Mouse (Mus musculus): Measurements from ENCODE around the gene Plekho1.
A peak's percentile ranks its signal among the peaks of the same experiment; 100 is the strongest.

The Plekho1 gene

DNA sequence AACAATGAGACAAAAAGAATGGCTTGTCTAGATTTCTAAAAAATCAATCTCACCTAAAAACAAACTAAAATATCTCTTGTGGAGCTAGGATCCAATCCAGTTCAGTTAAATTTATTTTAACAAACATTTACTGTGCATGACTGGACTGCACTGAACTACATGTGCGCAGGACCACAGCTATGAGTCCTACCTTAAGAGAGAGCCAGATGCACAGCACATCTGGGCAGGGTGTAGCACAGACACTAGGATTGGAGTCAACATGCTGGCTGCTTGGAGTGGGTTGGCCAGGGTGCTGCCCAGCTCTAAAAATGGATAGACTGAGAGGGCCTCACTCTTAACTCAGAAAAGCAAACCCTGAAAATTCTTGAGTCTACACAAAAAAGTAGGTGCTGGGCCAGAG is 5.8 kb upstream of the Plekho1 start:
- no peak for DNase-seq

GRCm38 (mm10) chr3:96000921-96001501 is 5.2 kb upstream of the Plekho1 start:
- DNase-seq: peak; percentile 20

DNA sequence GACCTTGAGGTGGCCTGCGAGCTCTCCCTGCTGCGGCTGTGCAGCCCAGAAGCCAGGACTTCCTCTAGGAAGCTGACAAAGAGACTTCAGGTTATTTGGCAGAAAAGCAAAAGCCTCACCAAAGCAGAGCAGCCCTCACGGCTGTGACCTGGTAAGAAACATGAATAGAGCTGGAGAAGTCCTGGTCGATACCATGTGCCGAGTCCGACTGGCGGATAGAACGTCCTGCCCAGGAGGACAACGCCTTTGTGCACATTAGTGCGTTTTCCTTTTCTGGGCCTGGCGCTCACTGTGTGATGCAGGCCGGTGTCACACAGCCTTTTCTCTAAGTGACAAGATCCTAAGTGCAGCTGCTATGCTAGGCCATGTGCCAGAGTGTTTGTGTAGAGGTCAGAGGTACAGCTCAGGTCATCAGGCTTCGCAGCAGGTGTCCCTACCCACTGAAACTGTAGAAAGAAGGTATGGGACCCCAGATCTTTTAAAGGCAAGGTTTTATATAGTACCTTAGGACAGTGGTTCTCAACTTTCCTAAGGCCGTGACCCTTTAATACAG is 4.4 kb upstream of the Plekho1 start:
- DNase-seq: peak; percentile 19

- no peak for DNase-seq
Measured at GRCm38 (mm10) chr3:95999308-96000079, 3.7 kb upstream of the Plekho1 start.

GRCm38 (mm10) chr3:95997203-95997721 is 1.5 kb upstream of the Plekho1 start:
- DNase-seq: peak; percentile 30

- DNase-seq: no peak
Measured at GRCm38 (mm10) chr3:95996451-95997073, 761 bp upstream of the Plekho1 start.

DNA sequence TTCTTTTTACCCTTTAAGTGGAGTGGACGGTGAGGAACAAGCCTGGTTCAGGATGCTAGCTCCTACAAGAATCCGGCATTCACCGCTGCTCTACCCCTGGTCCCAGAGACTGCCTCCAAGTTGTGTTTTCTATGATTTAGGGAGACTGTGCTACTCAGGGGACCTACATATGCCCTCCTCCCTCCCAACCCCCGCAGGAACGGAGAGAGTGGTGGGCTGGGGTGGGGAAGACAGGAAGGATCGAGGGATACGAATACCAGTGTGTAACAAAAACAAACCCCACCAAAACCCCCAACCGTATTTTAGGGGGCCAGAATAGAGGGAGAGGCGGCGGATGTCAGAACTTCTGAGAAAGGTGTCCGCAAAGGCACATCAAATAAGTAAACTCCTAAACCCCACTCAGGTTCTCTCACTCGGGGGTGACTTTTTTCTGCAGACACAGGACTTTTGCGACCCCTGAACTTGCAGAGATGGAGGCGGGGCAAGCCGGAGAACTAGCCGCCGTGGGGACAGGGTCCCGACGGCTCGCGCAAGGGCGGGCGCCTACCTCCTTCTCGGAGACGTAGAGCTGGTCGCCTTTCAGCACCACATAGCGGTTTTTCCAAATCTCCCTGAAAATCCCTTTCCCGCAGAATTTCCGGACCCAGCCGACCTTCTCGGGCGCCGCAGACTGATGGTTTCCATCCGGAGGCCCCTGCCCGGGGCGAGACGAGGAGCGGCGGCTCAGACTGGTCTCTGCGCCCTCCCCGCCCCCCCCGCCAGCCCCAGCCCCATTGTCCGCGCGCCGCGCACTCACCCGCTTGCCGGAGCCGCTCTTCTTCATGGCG is 613 bp downstream of the Plekho1 start:
- peak; percentile 24 for DNase-seq

- peak; percentile 32 for DNase-seq
Measured at GRCm38 (mm10) chr3:95994381-95994846, 1.4 kb downstream of the Plekho1 start.

GRCm38 (mm10) chr3:95993881-95994280 is 1.9 kb downstream of the Plekho1 start:
- peak; percentile 75 for DNase-seq

DNA sequence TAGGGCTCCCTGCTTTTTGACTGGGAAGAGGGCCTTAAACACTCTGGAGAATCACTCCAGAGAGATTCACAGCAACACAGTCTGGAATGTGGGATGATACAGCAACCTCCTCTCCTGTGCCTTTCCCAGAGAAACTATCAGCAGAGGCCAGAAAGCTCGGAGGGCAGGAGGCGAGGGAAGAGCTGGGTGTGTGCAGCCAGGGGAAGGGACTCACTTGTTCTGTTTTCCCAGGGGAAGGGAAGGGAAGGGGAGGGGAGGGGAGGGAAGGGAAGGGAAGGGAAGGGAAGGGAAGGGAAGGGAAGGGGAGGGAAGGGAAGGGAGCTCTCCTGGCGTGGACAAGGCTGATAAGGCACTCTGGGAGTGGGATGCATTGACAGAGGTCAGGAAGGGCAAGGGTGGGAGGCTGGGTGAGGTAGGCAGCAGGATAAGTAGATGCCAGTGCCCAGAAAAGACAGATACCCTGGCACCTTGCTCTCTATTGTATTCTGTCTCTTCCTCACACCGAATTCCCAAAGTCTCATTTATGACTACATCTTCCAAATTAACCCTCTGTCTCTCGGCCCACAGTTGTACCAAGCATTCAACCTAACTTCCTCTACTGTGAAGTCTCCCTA is 2.7 kb downstream of the Plekho1 start:
- peak; percentile 14 for DNase-seq

DNA sequence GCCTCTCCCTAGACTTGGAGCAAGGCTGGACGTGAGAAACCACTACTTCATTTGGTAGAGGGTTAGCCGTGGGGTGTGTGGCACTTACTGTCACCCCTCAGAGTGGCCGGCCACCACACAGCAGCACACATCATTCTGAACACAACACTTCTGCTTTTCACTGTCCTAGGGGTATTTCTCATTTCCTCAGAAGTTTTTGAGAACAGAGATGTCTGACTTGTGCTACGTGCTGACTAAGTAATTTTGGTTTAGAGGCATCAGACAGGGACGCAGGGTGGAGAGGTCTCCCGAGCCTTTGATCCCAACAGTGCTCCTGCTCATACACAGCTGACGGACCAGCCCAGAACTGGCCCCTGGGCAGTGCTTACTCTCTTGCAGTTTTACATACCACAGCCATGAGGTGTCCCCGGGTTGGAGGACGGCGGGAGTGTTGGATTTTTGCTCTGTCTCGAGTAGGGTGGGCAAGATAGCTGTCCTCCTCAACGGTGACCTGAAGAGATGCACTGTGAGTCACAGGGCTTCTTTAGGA is 5.3 kb downstream of the Plekho1 start:
- peak; percentile 16 for DNase-seq

GRCm38 (mm10) chr3:95988969-95989368 is 6.8 kb downstream of the Plekho1 start:
- peak; percentile 53 for DNase-seq

DNA sequence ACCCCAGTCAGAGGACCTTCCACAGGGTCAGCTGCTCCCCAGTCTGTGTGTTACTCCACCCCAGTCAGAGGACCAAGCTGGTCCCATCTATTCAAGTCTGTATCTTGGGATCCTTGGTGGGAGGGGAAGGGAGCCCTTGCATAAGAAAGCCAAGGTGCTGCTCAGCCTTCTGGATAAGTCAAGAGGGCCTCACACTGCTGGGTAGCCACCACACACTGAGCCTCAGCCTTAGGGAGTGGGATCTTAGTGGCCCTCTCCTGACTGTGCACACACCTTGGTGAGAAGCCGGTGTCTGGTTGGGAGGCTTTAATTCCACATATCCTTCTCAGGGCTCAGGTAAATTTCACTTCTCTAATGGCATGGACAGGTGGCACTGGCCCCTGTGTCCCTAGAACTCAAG is 7.7 kb downstream of the Plekho1 start:
- no peak for DNase-seq

DNA sequence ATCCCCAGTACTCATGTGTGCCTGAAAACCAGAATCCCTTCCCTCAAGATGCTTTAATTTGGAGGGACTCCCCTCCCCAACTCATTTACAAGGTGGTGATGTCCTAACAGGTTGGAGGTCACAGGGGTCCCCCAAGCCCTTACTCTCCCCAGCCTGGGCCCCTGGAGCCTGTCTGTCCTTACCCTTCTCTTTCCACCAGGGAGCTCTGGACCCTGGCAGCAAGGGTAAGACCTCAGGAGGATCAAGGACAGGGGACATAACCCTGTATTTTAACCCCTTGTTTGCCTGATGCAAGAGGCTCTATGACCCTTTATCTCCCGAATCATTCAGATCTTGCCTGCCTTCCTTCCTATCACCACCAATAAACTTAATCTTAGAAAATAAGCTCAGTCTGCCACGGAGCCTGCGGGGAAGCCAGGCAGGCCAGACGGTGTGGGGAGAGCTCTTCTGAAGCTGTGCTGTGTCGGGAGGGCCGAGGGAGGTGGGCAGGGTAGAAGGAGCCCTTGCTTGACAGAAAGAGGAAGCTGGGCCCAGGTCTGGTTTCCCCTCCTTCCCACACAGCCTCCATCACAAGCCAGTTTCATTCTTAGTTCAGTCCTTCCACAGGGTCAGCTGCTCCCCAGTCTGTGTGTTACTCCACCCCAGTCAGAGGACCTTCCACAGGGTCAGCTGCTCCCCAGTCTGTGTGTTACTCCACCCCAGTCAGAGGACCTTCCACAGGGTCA is 8.3 kb downstream of the Plekho1 start:
- peak; percentile 24 for DNase-seq

- DNase-seq: no peak
Measured at GRCm38 (mm10) chr3:95986984-95987383, 8.8 kb downstream of the Plekho1 start.

GRCm38 (mm10) chr3:95986001-95986622 is 9.7 kb downstream of the Plekho1 start:
- DNase-seq: peak; percentile 25

DNA sequence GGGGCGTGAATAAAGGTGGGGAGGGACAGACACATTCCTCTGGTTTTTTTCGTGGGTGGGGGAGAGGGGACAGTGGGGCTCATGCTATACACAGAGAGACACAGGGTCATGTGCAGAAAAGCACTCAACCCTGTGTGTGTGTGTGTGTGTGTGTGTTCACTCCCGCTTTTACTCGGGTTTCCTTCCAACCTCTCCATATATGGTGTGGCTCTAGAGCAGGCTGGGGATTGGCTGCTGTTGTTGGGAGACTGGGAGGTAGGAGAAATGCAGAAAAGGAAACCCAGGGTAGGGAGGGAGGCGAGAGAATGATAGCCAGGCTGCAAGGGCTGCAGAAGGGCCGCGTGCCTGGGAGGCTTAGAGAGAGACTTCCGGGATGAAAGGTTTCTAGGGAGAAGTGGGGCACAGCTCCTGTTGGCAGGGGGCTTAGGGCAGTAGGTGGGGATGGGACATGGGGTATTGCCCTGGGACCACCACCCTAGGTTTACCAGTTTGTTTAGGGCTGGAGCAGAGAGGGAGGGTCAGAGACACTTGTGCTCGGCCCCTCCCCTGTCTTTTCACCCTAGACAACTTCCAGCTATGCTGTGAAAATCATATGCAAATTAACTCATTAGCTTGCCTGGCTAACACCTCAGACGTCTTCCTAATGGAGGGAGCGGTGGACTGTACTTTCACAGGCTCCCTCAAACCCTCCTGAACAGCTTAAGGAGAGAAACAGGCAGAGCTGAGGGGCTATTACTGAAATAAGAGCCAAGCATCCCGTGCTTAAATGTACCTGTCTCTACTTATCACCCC is 10.4 kb downstream of the Plekho1 start:
- peak; percentile 58 for DNase-seq

DNA sequence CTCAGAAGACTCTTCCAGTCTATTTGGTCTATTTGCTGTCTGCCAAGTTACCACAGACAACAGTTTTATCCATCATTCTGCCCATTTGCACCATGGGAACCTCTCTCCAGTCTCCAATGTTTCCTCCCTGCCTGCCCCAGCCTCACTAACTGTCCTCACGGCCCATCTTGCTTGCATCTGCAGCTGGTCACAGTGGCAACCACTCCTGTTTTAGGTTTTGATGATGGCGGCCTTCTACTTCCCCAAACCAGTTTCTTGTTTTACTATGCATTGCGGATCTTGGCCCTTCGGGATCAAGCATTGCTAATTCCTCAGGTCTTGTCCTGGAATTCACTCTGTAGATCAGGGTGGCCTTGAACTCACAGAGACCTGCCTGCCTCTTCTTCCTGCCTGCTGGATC is 13.7 kb downstream of the Plekho1 start:
- DNase-seq: no peak

- no peak for DNase-seq
Measured at GRCm38 (mm10) chr3:95980276-95980970, 15.4 kb downstream of the Plekho1 start.

All from kidney, adult 9 months (tissue).